Mouse (Mus musculus) testis, adult 2 months (tissue): ENCODE measurements around the gene Siglecg.

Experiments used
- CTCF ChIP-seq: fragments of 200-500 bp; IDR thresholded peaks from 2 replicates; pipeline ENCODE4 v1.5.1; 2012; ENCODE audit warnings: low read depth, mild to moderate bottlenecking, inconsistent platforms, low read length, moderate library complexity; ENCODE audit not compliant: control insufficient read depth, insufficient read depth, insufficient replicate concordance
- POLR2A ChIP-seq: fragments of 200-500 bp; IDR thresholded peaks from 2 replicates; pipeline ENCODE4 v1.6.1; 2012; ENCODE audit warnings: low read depth, mild to moderate bottlenecking, inconsistent platforms, low read length, moderate library complexity; ENCODE audit not compliant: control insufficient read depth

GRCm38 (mm10) chr7:43407573-43407972 lies 431 bp upstream of the Siglecg start:
- TF ChIP-seq CTCF = no peak
- TF ChIP-seq POLR2A = no peak
